18 mouse cellular contexts compared by ENCODE assay signal in genomic region chr12:54819181-54819935, GRCm38 (mm10). TPM values are rescaled to one million over a fixed set of nuclear protein-coding genes. Genes with fewer than 3 reads are reported as not detected.
DNase-seq lines count a peak whose midpoint lies in the region; ATAC-seq and TF ChIP-seq lines count a peak whose summit lies in the region.
"Had no signal": no experiment of that assay in that cellular context is flagged by ENCODE, and none has a peak within 500 bp of the region (broad histone marks: within the 10 kb centered on the region; RNA-seq: fewer than 3 reads in every experiment).

No protein-coding gene starts in this region.

- H3K9me3 ChIP-seq in heart, postnatal 0 days (replicated peaks; ENCODE audit: control insufficient read depth, low read length), result no peaks in the 10 kb centered on the region
- H3K9me3 ChIP-seq: forebrain, embryonic 15.5 days; lung, embryonic 15.5 days had no signal

- no peak for TF ChIP-seq CTCF in heart, postnatal 0 days (IDR thresholded peaks at IDR 0.05; ENCODE audit: low read depth)

- intact Hi-C loops in heart, postnatal 25 days (cut with DNase I), result no loop called here

- peak; percentile 8 for DNase-seq in heart, postnatal 0 days (ENCODE audit: low spot score)
- DNase-seq in heart, postnatal 25 days (ENCODE audit: low spot score), result no peak
- DNase-seq in NIH3T3 (ENCODE audit: low read depth), result peak; percentile 59
- peak; percentile 83 to 85 for DNase-seq in kidney, adult 8-10 months
- DNase-seq in c-Kit-positive CD71-positive TER-119-positive erythroid progenitor cells, embryonic 14.5 days (ENCODE audit: low spot score), result no peak
- DNase-seq in thymus, postnatal 0 days (ENCODE audit: low spot score), result no peak
- DNase-seq: adrenal gland, postnatal 25 days; cerebellum, postnatal 14 days; layer of hippocampus, postnatal 36 days; right cerebral cortex, adult 18-20 months had no signal

- no peak for TF ChIP-seq EP300 in heart, postnatal 0 days (IDR thresholded peaks at IDR 0.05; ENCODE audit: low read depth)

- H3K27ac ChIP-seq in heart, postnatal 0 days (ENCODE audit: low read depth), result no peak overlapping the region
- H3K27ac ChIP-seq: forebrain, embryonic 15.5 days; hindbrain, embryonic 14.5 days; lung, embryonic 15.5 days had no signal

- H3K4me1 ChIP-seq in heart, postnatal 0 days (ENCODE audit: control insufficient read depth, insufficient read depth), result peaks cover 6% of the 10 kb centered on the region; the same call in 1 of the 2 replicates
- H3K4me1 ChIP-seq: forebrain, embryonic 15.5 days had no signal

- H3K36me3 ChIP-seq in heart, postnatal 0 days (replicated peaks; ENCODE audit: control insufficient read depth, insufficient read depth, low read length), result no peaks in the 10 kb centered on the region
- H3K36me3 ChIP-seq: forebrain, embryonic 15.5 days; lung, embryonic 15.5 days had no signal

- no peaks in the 10 kb centered on the region for H3K27me3 ChIP-seq in heart, postnatal 0 days (ENCODE audit: control insufficient read depth, insufficient read depth, low read length)
- H3K27me3 ChIP-seq: forebrain, embryonic 15.5 days; lung, embryonic 15.5 days had no signal

- no peak overlapping the region for H3K9ac ChIP-seq in heart, postnatal 0 days (replicated peaks; ENCODE audit: low read depth, low read length)
- H3K9ac ChIP-seq: forebrain, embryonic 15.5 days; hindbrain, embryonic 14.5 days; lung, embryonic 15.5 days had no signal

- H3K4me3 ChIP-seq in heart, postnatal 0 days (ENCODE audit: low read depth, low read length), result no peak overlapping the region
- H3K4me3 ChIP-seq: erythroblast, embryonic 14.5 days; forebrain, embryonic 15.5 days; lung, embryonic 15.5 days; myocyte had no signal

- no peak for ATAC-seq in heart, postnatal 0 days (ENCODE audit: insufficient read depth, low read depth)
- peak; percentile 77 for ATAC-seq in megakaryocyte-erythroid progenitor cell, adult 5-6 weeks (replicated peaks; ENCODE audit: low FRiP score, low TSS enrichment, poor library complexity, severe bottlenecking)
- ATAC-seq: activated CD4-positive, CD25-positive, alpha-beta regulatory T cell, adult 4 months; CD4-positive, CD25-positive, alpha-beta regulatory T cell, adult 4 months; forebrain, embryonic 15.5 days had no signal

- WGBS in heart, postnatal 0 days, result 31% methylated on average over 6 of the region's 6 CpGs

- H3K4me2 ChIP-seq in heart, postnatal 0 days (ENCODE audit: low read depth, low read length), result no peak overlapping the region
- H3K4me2 ChIP-seq: forebrain, embryonic 15.5 days; hindbrain, embryonic 14.5 days; lung, embryonic 15.5 days had no signal

RNA-seq across cellular contexts. Expression of gene Snx6, which starts 23.9 kb away (rescaled TPM):
- total RNA-seq in heart, postnatal 0 days (2014; rRNA removed; ENCODE audit: low replicate concordance), result 42.6 and 59.1 TPM in 2 replicates
- polyA plus RNA-seq in heart, postnatal 0 days (2015; fragmentation: Nextera tagmentation; extraction: Ambion mirVana), result 100 and 105 TPM in 2 replicates
- 10 to 100 TPM; 32.3 to 32.8 TPM for total RNA-seq in heart, postnatal 25 days (2021)
- 30.9 and 34.0 TPM in 2 replicates for total RNA-seq in megakaryocyte-erythroid progenitor cell, adult 5-6 weeks (2014; fragmentation: Nextera tagmentation)
- 56.9 and 74.7 TPM in 2 replicates for total RNA-seq in megakaryocyte-erythroid progenitor cell, adult 5-6 weeks (2017)
- 185 and 189 TPM in 2 replicates for polyA plus RNA-seq in thymus, postnatal 0 days (2015; fragmentation: Nextera tagmentation; extraction: Ambion mirVana)

RNA-seq across cellular contexts. Expression of gene Cfl2, which starts 43.3 kb away (rescaled TPM):
- 454 and 487 TPM in 2 replicates for total RNA-seq in heart, postnatal 0 days (2014; rRNA removed; ENCODE audit: low replicate concordance)
- 555 and 561 TPM in 2 replicates for polyA plus RNA-seq in heart, postnatal 0 days (2015; fragmentation: Nextera tagmentation; extraction: Ambion mirVana)
- 100 to 1,000 TPM; 364 to 384 TPM for total RNA-seq in heart, postnatal 25 days (2021)
- 29.8 and 41.6 TPM in 2 replicates for total RNA-seq in megakaryocyte-erythroid progenitor cell, adult 5-6 weeks (2014; fragmentation: Nextera tagmentation)
- 22.7 and 31.5 TPM in 2 replicates for total RNA-seq in megakaryocyte-erythroid progenitor cell, adult 5-6 weeks (2017)
- polyA plus RNA-seq in thymus, postnatal 0 days (2015; fragmentation: Nextera tagmentation; extraction: Ambion mirVana), result 79.4 and 84.0 TPM in 2 replicates

Comparison
In these comparisons a context has a peak if more than half of its experiments do, and no peak if none do; other contexts are left out.
1. DNase-seq: peak in heart, postnatal 0 days (single experiment), NIH3T3 (single experiment) and kidney, adult 8-10 months (2 of 2); none in heart, postnatal 25 days (single experiment), c-Kit-positive CD71-positive TER-119-positive erythroid progenitor cells, embryonic 14.5 days (single experiment) and thymus, postnatal 0 days (single experiment).
2. RNA of gene Cfl2, which starts 43.3 kb away (total RNA-seq): 454 to 487 TPM in heart, postnatal 0 days and 364 to 384 TPM in heart, postnatal 25 days; 22.7 to 41.6 TPM in megakaryocyte-erythroid progenitor cell, adult 5-6 weeks; every median in the first group is over 4 times any median in the second.